8 mouse cellular contexts compared by ENCODE assay signal in the genomic region with DNA sequence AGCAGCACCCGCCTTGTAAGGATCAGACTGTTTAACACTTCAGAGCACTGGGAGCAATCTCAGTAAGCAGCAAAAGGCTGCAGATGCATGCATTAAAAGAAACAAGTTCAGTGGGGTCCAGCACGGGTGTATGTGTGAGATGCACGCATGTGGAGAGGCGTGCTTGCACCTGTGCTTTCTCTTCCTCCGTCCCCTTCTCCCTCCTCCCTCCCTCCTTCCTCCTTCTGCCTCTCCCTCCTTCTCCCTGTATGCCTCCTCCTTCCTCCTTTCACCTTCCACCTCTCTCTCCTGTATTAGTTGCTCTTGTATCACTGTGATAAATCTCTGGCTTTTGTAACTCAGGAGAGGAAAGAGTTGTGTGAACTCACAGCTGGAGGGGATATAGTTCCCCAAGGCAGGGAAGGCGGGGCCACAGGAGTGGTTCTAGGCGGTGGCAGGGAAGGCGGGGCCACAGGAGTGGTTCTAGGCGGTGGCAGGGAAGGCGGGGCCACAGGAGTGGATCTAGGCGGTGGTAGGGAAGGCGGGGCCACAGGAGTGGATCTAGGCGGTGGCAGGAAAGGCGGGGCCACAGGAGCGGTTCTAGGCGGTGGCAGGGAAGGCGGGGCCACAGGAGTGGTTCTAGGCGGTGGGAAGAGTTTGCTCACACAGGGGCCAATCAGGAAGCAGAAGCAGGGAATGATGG.
DNase-seq lines count a peak whose midpoint lies in the region; ATAC-seq and TF ChIP-seq lines count a peak whose summit lies in the region.

No protein-coding gene starts in this region.

- peaks cover 8% of the 10 kb centered on the region; the same call in 1 of the 2 replicates for H3K27me3 ChIP-seq in forebrain, embryonic 12.5 days
- no peaks in the 10 kb centered on the region for H3K27me3 ChIP-seq in kidney, postnatal 0 days (ENCODE audit: insufficient read depth, low read length)

- peak; percentile 58 for ATAC-seq in forebrain, embryonic 12.5 days (ENCODE audit: low FRiP score)
- ATAC-seq in kidney, postnatal 0 days (replicated peaks; ENCODE audit: low FRiP score, low read depth): peak; percentile 92
- peak; percentile 96 for ATAC-seq in megakaryocyte, adult 5-6 weeks (ENCODE audit: poor library complexity, severe bottlenecking)

- H3K27ac ChIP-seq in forebrain, embryonic 12.5 days: no peak overlapping the region
- H3K27ac ChIP-seq in kidney, postnatal 0 days: no peak overlapping the region

- H3K36me3 ChIP-seq in forebrain, embryonic 12.5 days (replicated peaks): no peaks in the 10 kb centered on the region
- H3K36me3 ChIP-seq in kidney, postnatal 0 days (ENCODE audit: insufficient read depth, low read length): no peaks in the 10 kb centered on the region

- H3K9ac ChIP-seq in forebrain, embryonic 12.5 days: no peak overlapping the region
- no peak overlapping the region for H3K9ac ChIP-seq in kidney, postnatal 0 days (ENCODE audit: low read depth, low read length)

- 11% methylated on average over 18 of the region's 18 CpGs for WGBS in forebrain, embryonic 12.5 days
- 4% methylated on average over 18 of the region's 18 CpGs for WGBS in kidney, postnatal 0 days

- H3K4me2 ChIP-seq in forebrain, embryonic 12.5 days: peak overlapping the region; percentile 32
- peak overlapping the region; percentile 36 for H3K4me2 ChIP-seq in kidney, postnatal 0 days (ENCODE audit: low read length)

- H3K4me1 ChIP-seq in forebrain, embryonic 12.5 days: peaks cover 7% of the 10 kb centered on the region
- no peaks in the 10 kb centered on the region for H3K4me1 ChIP-seq in kidney, postnatal 0 days (replicated peaks; ENCODE audit: insufficient read depth, low read length)

- H3K9me3 ChIP-seq in forebrain, embryonic 12.5 days: no peaks in the 10 kb centered on the region
- H3K9me3 ChIP-seq in kidney, postnatal 0 days (replicated peaks; ENCODE audit: low read length): no peaks in the 10 kb centered on the region

- H3K4me3 ChIP-seq in forebrain, embryonic 12.5 days (replicated peaks): no peak overlapping the region
- H3K4me3 ChIP-seq in kidney, postnatal 0 days (replicated peaks; ENCODE audit: low read depth, low read length): 0 out of 2 replicates have a peak overlapping the region, but pooled peaks have one; percentile 5

- TF ChIP-seq CTCF in kidney, postnatal 0 days (IDR thresholded peaks at IDR 0.05; ENCODE audit: low read depth): no peak

- DNase-seq in urinary bladder, postnatal 14 days (ENCODE audit: low spot score): peak; percentile 26
- DNase-seq in urinary bladder, adult 2 months (ENCODE audit: low spot score): no peak
- peak; percentile 78 for DNase-seq in kidney, postnatal 0 days (ENCODE audit: low spot score)
- peak; percentile 35 to 39 for DNase-seq in spleen, postnatal 36 days (ENCODE audit: low spot score in 2 of 2)
- no peak for DNase-seq in cerebellum, postnatal 36 days
- DNase-seq in urinary bladder, postnatal 25 days (ENCODE audit: low spot score): no peak

Comparison
In these comparisons a context has a peak if more than half of its experiments do, and no peak if none do; other contexts are left out.
1. DNase-seq: peak in urinary bladder, postnatal 14 days (single experiment), kidney, postnatal 0 days (single experiment) and spleen, postnatal 36 days (2 of 2); none in urinary bladder, adult 2 months (single experiment), cerebellum, postnatal 36 days (0 of 2) and urinary bladder, postnatal 25 days (single experiment).
2. Peak in every context shown above with its lines, with median percentiles within 50 percentile points of each other: ATAC-seq.